In the genomic region with DNA sequence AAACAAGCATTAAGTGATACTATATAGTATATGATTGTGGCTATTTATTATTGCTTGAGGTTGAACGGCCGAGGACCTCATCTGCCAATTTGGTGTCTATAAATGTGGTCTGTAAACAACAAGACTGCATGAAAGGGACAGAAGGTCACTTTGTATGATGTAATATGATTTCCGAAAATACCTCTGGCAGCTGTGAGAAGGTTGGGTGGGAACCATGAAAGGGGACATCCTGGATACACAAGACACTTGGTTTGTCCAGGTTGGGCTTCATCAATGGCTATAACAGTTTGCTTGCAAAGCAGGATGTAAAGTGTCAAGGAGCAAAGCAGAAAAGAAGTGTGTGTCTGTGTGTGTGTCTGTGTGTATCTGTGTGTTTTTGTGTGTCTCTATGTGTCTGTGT, we compare ENCODE assay signal across 23 mouse cellular contexts.
"Had no signal": no experiment of that assay in that cellular context is flagged by ENCODE, and none has a peak within 500 bp of the region (broad histone marks: within the 10 kb centered on the region; RNA-seq: fewer than 3 reads in every experiment).

No protein-coding gene starts in this region.

- H3K4me1 ChIP-seq: stomach, embryonic 15.5 days had no signal

- H3K9ac ChIP-seq: kidney, embryonic 15.5 days; limb, embryonic 12.5 days; limb, embryonic 15.5 days; liver, embryonic 14.5 days; liver, postnatal 0 days; lung, embryonic 14.5 days; midbrain, embryonic 12.5 days; midbrain, embryonic 15.5 days; neural tube, embryonic 13.5 days; stomach, embryonic 15.5 days had no signal

- H3K4me2 ChIP-seq: kidney, embryonic 15.5 days; limb, embryonic 12.5 days; limb, embryonic 15.5 days; liver, embryonic 11.5 days; lung, embryonic 14.5 days; midbrain, embryonic 12.5 days; midbrain, embryonic 15.5 days; neural tube, embryonic 13.5 days; stomach, embryonic 15.5 days had no signal

- H3K4me3 ChIP-seq: kidney, embryonic 15.5 days; limb, embryonic 12.5 days; limb, embryonic 15.5 days; midbrain, embryonic 12.5 days; midbrain, embryonic 15.5 days; myocyte; neural tube, embryonic 13.5 days; stomach, embryonic 15.5 days had no signal

- ATAC-seq: intestine, postnatal 0 days; liver, postnatal 0 days; lung, postnatal 0 days; midbrain, embryonic 15.5 days had no signal

- DNase-seq: kidney, adult 2 months; kidney, postnatal 10 days; kidney, postnatal 36 days; left cerebral cortex, postnatal 4 days; liver, postnatal 0 days; lung, embryonic 14.5 days; lung, postnatal 4 days; retina, postnatal 1 day; right cerebral cortex, postnatal 25 days; spleen, adult 18-20 months; thymus, postnatal 25 days had no signal

- H3K36me3 ChIP-seq: kidney, embryonic 15.5 days; limb, embryonic 12.5 days; limb, embryonic 15.5 days; midbrain, embryonic 12.5 days; midbrain, embryonic 15.5 days; neural tube, embryonic 13.5 days; stomach, embryonic 15.5 days had no signal

- H3K27ac ChIP-seq: kidney, embryonic 15.5 days; limb, embryonic 12.5 days; limb, embryonic 15.5 days; liver, embryonic 14.5 days; midbrain, embryonic 12.5 days; midbrain, embryonic 15.5 days; neural tube, embryonic 13.5 days; stomach, embryonic 15.5 days had no signal

- H3K9me3 ChIP-seq: kidney, embryonic 15.5 days; limb, embryonic 12.5 days; limb, embryonic 15.5 days; midbrain, embryonic 12.5 days; midbrain, embryonic 15.5 days; neural tube, embryonic 13.5 days; stomach, embryonic 15.5 days had no signal

- H3K27me3 ChIP-seq: kidney, embryonic 15.5 days; limb, embryonic 12.5 days; limb, embryonic 15.5 days; midbrain, embryonic 12.5 days; midbrain, embryonic 15.5 days; neural tube, embryonic 13.5 days; stomach, embryonic 15.5 days had no signal
